Mouse (Mus musculus): ENCODE data around the gene Stard7.
A peak's percentile ranks its signal among the peaks of the same experiment; 100 is the strongest.

Stard7 gene

GRCm38 (mm10) chr2:127274590-127274989 lies 4.6 kb downstream of the Stard7 start:
- DNase-seq (ENCODE audit: low read depth, low spot score), result no peak

- DNase-seq (ENCODE audit: low read depth, low spot score), result no peak
Measured at GRCm38 (mm10) chr2:127275551-127276320, 5.7 kb downstream of the Stard7 start.

DNA sequence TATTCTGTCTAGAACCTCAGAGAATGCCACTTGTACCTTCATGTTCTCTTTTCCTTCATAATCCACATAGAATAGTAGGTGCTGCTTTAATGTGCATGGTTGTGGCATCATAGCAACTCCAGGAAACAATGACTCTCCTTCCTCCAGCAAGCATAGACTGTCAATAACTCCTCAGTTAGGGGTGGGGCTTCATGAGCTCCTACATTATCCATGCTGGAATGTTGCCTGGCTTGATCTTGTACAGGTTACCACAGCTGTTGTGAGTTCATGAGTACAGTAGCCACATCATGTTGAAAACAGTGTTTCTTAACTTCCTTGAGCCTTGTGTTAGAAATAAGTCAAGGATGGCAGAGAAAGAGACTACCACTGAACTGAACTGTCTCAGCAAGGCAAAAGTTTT lies 8.1 kb downstream of the Stard7 start:
- DNase-seq (ENCODE audit: low read depth, low spot score), result no peak

- no peak for DNase-seq (ENCODE audit: low read depth, low spot score)
Measured at GRCm38 (mm10) chr2:127292250-127292649, 22.2 kb downstream of the Stard7 start.

DNA sequence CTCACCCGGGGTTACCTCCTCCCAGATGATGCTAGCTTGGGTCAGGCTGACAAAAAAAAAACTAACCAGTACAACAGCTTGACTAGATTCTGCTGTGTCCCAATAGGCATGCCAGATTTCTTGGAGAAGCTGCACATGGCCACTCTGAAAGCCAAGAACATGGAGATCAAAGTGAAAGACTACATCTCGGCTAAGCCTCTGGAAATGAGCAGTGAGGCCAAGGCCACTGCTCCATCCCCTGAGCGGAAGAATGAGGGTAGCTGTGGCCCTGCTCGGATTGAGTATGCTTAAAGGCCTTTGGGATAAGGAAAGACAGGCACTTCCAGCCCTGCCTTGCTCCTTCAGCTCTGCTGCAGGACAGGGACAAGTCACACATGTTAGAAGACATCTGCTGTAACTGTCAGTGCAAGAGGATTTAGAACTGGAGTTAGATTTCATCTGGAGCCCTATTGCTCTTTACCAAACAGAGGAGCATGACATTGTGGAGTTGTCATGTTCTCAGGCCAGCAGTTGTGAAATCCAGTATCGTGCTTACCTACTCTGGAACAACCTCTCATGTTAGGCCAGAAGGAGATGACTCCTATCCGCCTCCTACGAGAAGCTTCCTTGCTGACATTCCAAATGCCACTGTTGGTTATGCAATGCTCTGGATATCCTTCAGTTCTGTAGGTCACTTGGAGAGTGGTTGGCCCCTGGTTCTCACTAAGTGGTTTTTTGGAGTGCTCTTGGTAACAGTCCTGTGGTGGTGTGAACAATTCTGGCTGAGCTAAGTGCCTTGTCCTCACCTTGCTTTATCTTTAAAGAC lies 27.2 kb downstream of the Stard7 start:
- no peak for DNase-seq (ENCODE audit: low read depth, low spot score)

- DNase-seq (ENCODE audit: low read depth, low spot score), result peak; percentile 4
Measured at GRCm38 (mm10) chr2:127298056-127298455, 28.0 kb downstream of the Stard7 start.

GRCm38 (mm10) chr2:127300701-127301100 lies 30.7 kb downstream of the Stard7 start:
- DNase-seq (ENCODE audit: low read depth, low spot score), result no peak

DNA sequence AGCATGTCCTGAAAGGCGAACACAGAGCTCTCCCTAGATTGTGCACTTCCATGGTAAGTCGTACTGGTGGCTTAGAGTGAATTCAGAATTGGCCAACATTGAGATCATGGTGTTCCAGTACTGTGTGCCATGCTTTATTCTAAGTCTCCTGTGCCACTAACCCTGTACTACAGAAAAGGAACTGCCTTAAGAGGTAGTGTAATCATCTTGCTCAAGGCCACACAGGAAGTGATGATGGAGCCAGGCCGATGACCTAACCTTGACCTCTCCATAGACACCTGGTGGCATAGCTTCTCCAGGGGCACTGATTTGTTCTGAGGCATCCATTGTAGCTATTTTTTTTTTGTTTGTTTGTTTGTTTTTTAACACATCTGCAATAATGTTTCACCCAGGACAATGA lies 31.9 kb downstream of the Stard7 start:
- no peak for DNase-seq (ENCODE audit: low read depth, low spot score)

GRCm38 (mm10) chr2:127304192-127304591 lies 34.2 kb downstream of the Stard7 start:
- peak; percentile 29 for DNase-seq (ENCODE audit: low read depth, low spot score)

- DNase-seq (ENCODE audit: low read depth, low spot score), result no peak
Measured at GRCm38 (mm10) chr2:127304609-127305210, 34.7 kb downstream of the Stard7 start.

DNA sequence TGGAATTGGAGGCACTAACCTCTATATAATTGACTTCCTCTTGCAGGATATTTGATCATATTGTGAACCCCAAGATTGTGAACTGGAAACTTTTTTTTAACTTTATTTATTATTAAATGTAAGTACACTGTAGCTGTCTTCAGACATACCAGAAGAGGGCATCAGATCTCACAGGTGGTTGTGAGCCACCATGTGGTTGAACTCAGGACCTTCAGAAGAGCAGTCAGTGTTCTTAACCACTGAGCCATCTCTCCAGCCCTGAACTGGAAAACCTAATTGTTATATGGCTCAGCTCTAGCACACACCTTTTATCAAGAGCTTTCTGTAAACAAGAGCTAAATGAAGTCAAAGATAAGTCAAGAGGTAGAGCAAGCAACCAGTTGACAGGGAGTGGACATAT lies 36.1 kb downstream of the Stard7 start:
- no peak for DNase-seq (ENCODE audit: low read depth, low spot score)

GRCm38 (mm10) chr2:127307179-127307578 lies 37.2 kb downstream of the Stard7 start:
- DNase-seq (ENCODE audit: low read depth, low spot score), result no peak

GRCm38 (mm10) chr2:127308660-127309059 lies 38.6 kb downstream of the Stard7 start:
- DNase-seq (ENCODE audit: low read depth, low spot score), result no peak

- no peak for DNase-seq (ENCODE audit: low read depth, low spot score)
Measured at GRCm38 (mm10) chr2:127310246-127310645, 40.2 kb downstream of the Stard7 start.

- DNase-seq (ENCODE audit: low read depth, low spot score), result no peak
Measured at GRCm38 (mm10) chr2:127310685-127311084, 40.7 kb downstream of the Stard7 start.

GRCm38 (mm10) chr2:127311193-127311592 lies 41.2 kb downstream of the Stard7 start:
- DNase-seq (ENCODE audit: low read depth, low spot score), result no peak

DNA sequence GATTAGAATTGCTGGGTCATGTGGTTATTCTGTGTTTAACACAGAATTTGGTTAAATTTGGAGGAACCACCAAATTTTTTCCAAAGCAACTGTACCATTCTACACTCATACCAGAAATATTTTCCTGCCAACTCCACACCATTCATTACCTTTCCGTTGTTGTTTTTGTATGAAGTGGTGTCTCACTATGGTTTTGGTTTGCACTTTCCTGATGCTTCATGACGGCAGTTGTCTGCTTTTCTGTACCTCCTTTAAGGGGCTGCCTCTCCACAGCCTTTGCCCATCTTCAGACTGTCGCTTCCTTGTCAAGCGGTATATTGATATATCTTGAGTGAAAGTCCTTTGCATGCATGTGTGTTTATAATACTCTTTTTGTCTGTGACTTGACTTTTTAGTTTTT lies 42.8 kb downstream of the Stard7 start:
- DNase-seq (ENCODE audit: low read depth, low spot score), result no peak

GRCm38 (mm10) chr2:127313878-127314277 lies 43.9 kb downstream of the Stard7 start:
- DNase-seq (ENCODE audit: low read depth, low spot score), result no peak

DNA sequence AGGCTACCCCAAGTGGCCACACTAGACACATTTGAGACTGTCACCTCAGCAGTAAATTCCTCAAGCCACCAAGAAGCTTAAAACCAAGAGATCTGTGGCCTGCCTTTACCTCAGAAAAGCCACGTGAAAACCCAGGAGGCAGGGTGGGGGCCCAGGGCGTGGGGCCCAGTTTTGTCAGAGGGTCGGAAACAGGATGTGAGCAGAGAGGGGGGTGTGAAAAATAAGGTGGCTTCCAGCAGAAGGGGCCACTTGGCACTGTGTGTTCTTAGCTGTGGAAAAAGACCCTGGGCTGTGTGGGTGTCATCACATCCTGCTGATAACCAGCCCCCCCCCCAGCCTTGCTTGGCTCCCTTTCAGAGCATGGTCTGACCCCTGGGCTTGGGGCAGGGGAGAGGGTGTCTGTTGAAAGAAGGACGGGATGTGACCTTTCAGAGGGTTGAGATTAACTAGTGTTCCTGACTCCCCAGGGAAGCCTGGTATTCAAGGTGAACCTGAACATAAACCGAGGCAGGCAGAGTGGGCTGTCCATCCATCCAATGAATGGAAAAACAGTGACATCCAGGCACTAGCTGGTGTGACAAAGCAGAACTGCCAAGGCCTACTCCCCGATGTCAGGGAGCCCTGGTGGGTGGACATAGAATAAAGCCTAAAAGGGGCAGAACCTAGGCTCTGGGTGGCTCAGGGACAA lies 44.6 kb downstream of the Stard7 start:
- DNase-seq (ENCODE audit: low read depth, low spot score), result no peak

DNA sequence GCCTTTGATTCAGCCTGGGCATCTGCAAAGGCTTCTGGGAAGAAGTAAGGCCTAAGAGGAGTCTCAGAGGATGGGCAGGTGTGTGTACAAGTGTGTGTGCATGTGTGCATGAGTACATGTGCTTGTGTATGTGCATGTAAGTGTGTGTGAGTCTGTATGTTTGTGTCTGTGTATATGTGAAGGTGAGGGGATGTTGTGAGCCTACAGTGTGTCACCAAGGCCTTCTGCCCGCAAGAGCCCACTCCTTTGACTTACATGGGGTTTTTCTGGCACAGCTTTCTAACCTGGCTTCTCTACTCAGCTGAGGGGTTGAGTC lies 45.1 kb downstream of the Stard7 start:
- DNase-seq (ENCODE audit: low read depth, low spot score), result no peak

DNA sequence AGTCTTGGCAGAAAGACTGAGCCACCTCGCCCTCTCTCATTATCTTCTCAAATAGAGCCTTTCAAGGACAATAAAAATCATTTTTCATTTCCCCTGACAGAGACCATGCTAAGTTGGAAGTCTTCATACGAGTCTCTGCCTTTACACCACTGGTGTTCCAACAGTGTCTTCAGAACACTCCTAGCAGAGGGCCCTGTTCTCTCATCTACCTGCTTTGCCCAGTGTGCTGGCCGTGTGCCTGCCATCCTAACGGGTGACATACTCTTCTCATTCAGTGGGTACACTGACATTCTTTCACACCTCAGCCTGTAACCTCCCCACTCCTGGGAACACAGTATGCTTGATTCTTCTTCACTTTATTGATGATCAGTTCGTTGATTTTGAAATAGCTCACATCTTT lies 46.4 kb downstream of the Stard7 start:
- no peak for DNase-seq (ENCODE audit: low read depth, low spot score)

DNA sequence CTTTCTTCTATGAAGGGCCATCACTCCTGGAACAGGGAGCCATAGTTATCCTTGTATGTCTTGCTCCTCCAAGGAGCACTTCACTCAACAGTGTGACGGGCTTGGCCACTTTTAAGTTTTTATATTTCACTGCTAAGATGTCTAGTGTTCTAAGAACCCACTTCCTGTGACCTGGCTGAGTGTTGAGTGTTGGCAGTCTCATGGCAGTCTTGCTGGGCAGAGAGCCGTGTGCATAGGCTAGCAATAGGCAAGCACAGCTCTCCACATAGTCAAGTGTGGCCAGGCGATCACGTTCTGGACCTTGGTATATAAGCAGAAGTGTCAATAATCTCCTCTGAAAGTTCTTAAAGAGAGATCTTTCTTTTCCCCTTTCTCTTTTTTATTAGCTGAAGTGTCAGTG lies 48.1 kb downstream of the Stard7 start:
- DNase-seq (ENCODE audit: low read depth, low spot score), result no peak

Measured in forelimb bud, embryonic 11.5 days (tissue).